Mouse (Mus musculus) embryonic facial prominence, embryonic 11.5 days (tissue): ENCODE data around the gene Krtap9-5. TPM values are rescaled to one million over a fixed set of nuclear protein-coding genes. Genes with fewer than 3 reads are reported as not detected.

ENCODE experiments used
- ATAC-seq: fragments of 200-750 bp; cut with Nextera tagmentation; replicated peaks from 2 replicates; pipeline ENCODE4 v1.8.0; 2017; ENCODE audit warnings: low read depth; ENCODE audit not compliant: insufficient number of reproducible peaks, low FRiP score, low TSS enrichment
- DNase-seq: peaks from one replicate; pipeline ENCODE4 v3.0.0-alpha.2; 2015; ENCODE audit warnings: low spot score
- H3K27ac ChIP-seq: fragments of 300-500 bp; sonication (generic); replicated peaks from 2 replicates; pipeline ENCODE4 v1.5.1; 2014; ENCODE audit warnings: mild to moderate bottlenecking, low read depth, low read length, control low read depth
- H3K27me3 ChIP-seq: fragments of 300-500 bp; sonication (generic); 2 replicates; pipeline ENCODE4 v1.6.1; 2014; ENCODE audit warnings: mild to moderate bottlenecking, low read length, moderate library complexity, mixed read lengths; ENCODE audit not compliant: control insufficient read depth, insufficient read depth
- H3K36me3 ChIP-seq: fragments of 300-500 bp; sonication (generic); replicated peaks from 2 replicates; pipeline ENCODE4 v1.6.1; 2014; ENCODE audit warnings: low read depth, mild to moderate bottlenecking, low read length, moderate library complexity, mixed read lengths; ENCODE audit not compliant: control insufficient read depth, insufficient read depth
- H3K4me1 ChIP-seq: fragments of 300-500 bp; sonication (generic); 2 replicates; pipeline ENCODE4 v1.6.1; 2014; ENCODE audit warnings: low read length, mixed read lengths; ENCODE audit not compliant: control insufficient read depth, insufficient read depth
- H3K4me2 ChIP-seq: fragments of 300-500 bp; sonication (generic); 2 replicates; pipeline ENCODE4 v1.6.1; 2014; ENCODE audit warnings: low read depth, mild to moderate bottlenecking, control low read depth, low read length, moderate library complexity
- H3K4me3 ChIP-seq: fragments of 300-500 bp; sonication (generic); 2 replicates; pipeline ENCODE4 v1.5.1; 2014; ENCODE audit warnings: low read depth, low read length, control low read depth
- H3K9ac ChIP-seq: fragments of 300-500 bp; sonication (generic); replicated peaks from 2 replicates; pipeline ENCODE4 v1.6.1; 2014; ENCODE audit warnings: mild to moderate bottlenecking, control low read depth, low read length
- H3K9me3 ChIP-seq: fragments of 300-500 bp; sonication (generic); replicated peaks from 2 replicates; pipeline ENCODE4 v1.6.1; 2016; ENCODE audit warnings: mild to moderate bottlenecking, low read length, inconsistent platforms, mixed read lengths; ENCODE audit not compliant: control insufficient read depth
- WGBS: fragments of 180-500 bp; shearing (Covaris S2); extraction: QIAGEN DNeasy Blood & Tissue Kit; methylation state at CpG from one replicate; pipeline ENCODE4 v1.1.7; 2014; 5-methylcytosine and 5-hydroxymethylcytosine counted together
- polyA plus RNA-seq: library from polyadenylated mRNA; unstranded; fragments of >200 nt; fragmentation: Nextera tagmentation; extraction: Ambion mirVana; gene quantifications from 2 replicates; pipeline ENCODE4 v1.2.1, GENCODE M21; 2014

Gene Krtap9-5
- polyA plus RNA-seq, 1 experiment from 2014 or later = not detected

- ATAC-seq (no peak), DNase-seq (no peak)
- H3K27me3 ChIP-seq = 0 out of 2 replicates have a peak, but pooled peaks cover 2% of the 10 kb centered on the region
- H3K4me2 ChIP-seq = peak within 1 kb of the TSS; percentile 21
- no peaks in the 10 kb centered on the region for H3K36me3 ChIP-seq
- H3K9me3 ChIP-seq = no peaks in the 10 kb centered on the region
- 26% methylated on average over 26 of the region's 26 CpGs for WGBS
- no peak within 1 kb of the TSS for H3K4me3 ChIP-seq
- H3K4me1 ChIP-seq = no peaks in the 10 kb centered on the region
- peak within 1 kb of the TSS; percentile 25; the same call in 1 of the 2 replicates for H3K9ac ChIP-seq
- no peak within 1 kb of the TSS for H3K27ac ChIP-seq
Measured at GRCm38 (mm10) chr11:99993620-99994383, 45.5 kb downstream of the Krtap9-5 start, which contains the start of gene Krtap17-1. Gene Krtap17-1 (minus strand): TSS chr11:99993994.

DNA sequence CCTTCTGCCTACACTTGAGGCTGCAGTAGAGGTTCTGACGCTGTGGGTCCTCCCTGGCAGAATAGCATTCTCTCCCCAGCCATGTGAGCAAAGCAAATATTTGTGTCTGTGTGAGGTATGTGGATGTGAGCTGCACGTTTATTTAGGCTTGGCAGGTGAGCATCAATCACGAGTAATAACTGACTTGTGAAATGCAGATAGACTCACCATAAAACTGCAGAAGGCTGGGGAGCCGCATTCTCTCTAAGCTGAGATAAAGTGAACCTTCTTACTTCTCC lies 46.0 kb downstream of the Krtap9-5 start:
- Histone ChIP-seq H3K4me2 (no peak overlapping the region), H3K4me1 (no peaks in the 10 kb centered on the region), H3K27me3 (0 out of 2 replicates have a peak, but pooled peaks cover 2% of the 10 kb centered on the region), H3K27ac (no peak overlapping the region), H3K9me3 (no peaks in the 10 kb centered on the region), H3K9ac (no peak overlapping the region), H3K4me3 (no peak overlapping the region), H3K36me3 (no peaks in the 10 kb centered on the region)
- ATAC-seq = no peak
- 73% methylated on average over 4 of the region's 4 CpGs for WGBS
- no peak for DNase-seq

GRCm38 (mm10) chr11:99999091-99999490 lies 50.8 kb downstream of the Krtap9-5 start:
- Histone ChIP-seq H3K9ac (no peak overlapping the region), H3K9me3 (no peaks in the 10 kb centered on the region), H3K4me2 (no peak overlapping the region), H3K4me1 (no peaks in the 10 kb centered on the region), H3K27me3 (no peaks in the 10 kb centered on the region), H3K36me3 (no peaks in the 10 kb centered on the region), H3K4me3 (no peak overlapping the region), H3K27ac (no peak overlapping the region)
- DNase-seq (no peak), ATAC-seq (no peak)
- 92% methylated on average over 7 of the region's 7 CpGs for WGBS

Other genes starting within 250 kb of the Krtap9-5 start
- gene Gm14180, start 214.2 kb upstream of the Krtap9-5 start, polyA plus RNA-seq = not detected in 2 replicates
- gene Gm11595, start 175.6 kb upstream of the Krtap9-5 start, polyA plus RNA-seq = not detected in 2 replicates
- gene Krtap4-8, start 167.8 kb upstream of the Krtap9-5 start, polyA plus RNA-seq = not detected in 2 replicates
- not detected in 2 replicates for gene Krtap4-9, start 163.3 kb upstream of the Krtap9-5 start, polyA plus RNA-seq
- not detected in 2 replicates for gene Gm11596, start 155.0 kb upstream of the Krtap9-5 start, polyA plus RNA-seq
- not detected in 2 replicates for gene Gm11569, start 149.5 kb upstream of the Krtap9-5 start, polyA plus RNA-seq
- gene Gm11554, start 144.0 kb upstream of the Krtap9-5 start, polyA plus RNA-seq = not detected in 2 replicates
- not detected in 2 replicates for gene Krtap4-13, start 138.6 kb upstream of the Krtap9-5 start, polyA plus RNA-seq
- gene Gm11564, start 132.8 kb upstream of the Krtap9-5 start, polyA plus RNA-seq = not detected in 2 replicates
- not detected in 2 replicates for gene 2300003K06Rik, start 110.4 kb upstream of the Krtap9-5 start, polyA plus RNA-seq
- gene Krtap4-16, start 96.9 kb upstream of the Krtap9-5 start, polyA plus RNA-seq = not detected in 2 replicates
- not detected in 2 replicates for gene Gm11568, start 90.6 kb upstream of the Krtap9-5 start, polyA plus RNA-seq
- gene Gm11559, start 84.0 kb upstream of the Krtap9-5 start, polyA plus RNA-seq = not detected in 2 replicates
- gene Krtap9-1, start 75.1 kb upstream of the Krtap9-5 start, polyA plus RNA-seq = not detected in 2 replicates
- not detected in 2 replicates for gene Gm11567, start 69.3 kb upstream of the Krtap9-5 start, polyA plus RNA-seq
- not detected in 2 replicates for gene Krtap31-1, start 40.6 kb upstream of the Krtap9-5 start, polyA plus RNA-seq
- not detected in 2 replicates for gene Gm11565, start 33.7 kb upstream of the Krtap9-5 start, polyA plus RNA-seq
- gene Krtap31-2, start 12.2 kb upstream of the Krtap9-5 start, polyA plus RNA-seq = not detected in 2 replicates
- gene Krtap29-1, start 30.6 kb downstream of the Krtap9-5 start, polyA plus RNA-seq = not detected in 2 replicates
- not detected in 2 replicates for gene Krtap16-1, start 38.1 kb downstream of the Krtap9-5 start, polyA plus RNA-seq
- not detected in 2 replicates for gene Krtap17-1, start 45.5 kb downstream of the Krtap9-5 start, polyA plus RNA-seq
- not detected in 2 replicates for gene Krt33a, start 67.7 kb downstream of the Krtap9-5 start, polyA plus RNA-seq
- not detected in 2 replicates for gene Krt33b, start 81.4 kb downstream of the Krtap9-5 start, polyA plus RNA-seq
- not detected in 2 replicates for gene Krt34, start 93.1 kb downstream of the Krtap9-5 start, polyA plus RNA-seq
- not detected in 2 replicates for gene Krt31, start 102.1 kb downstream of the Krtap9-5 start, polyA plus RNA-seq
- gene Krt32, start 139.8 kb downstream of the Krtap9-5 start, polyA plus RNA-seq = not detected in 2 replicates
- gene Krt35, start 147.8 kb downstream of the Krtap9-5 start, polyA plus RNA-seq = not detected in 2 replicates
- gene Krt36, start 157.2 kb downstream of the Krtap9-5 start, polyA plus RNA-seq = 0.13 TPM in 1 of 2 replicates, not detected in the other
- not detected in 2 replicates for gene Krt13, start 173.1 kb downstream of the Krtap9-5 start, polyA plus RNA-seq
- 8.2 and 8.6 TPM in 2 replicates for gene Krt15, start 187.5 kb downstream of the Krtap9-5 start, polyA plus RNA-seq
- 8.0 and 10.5 TPM in 2 replicates for gene Krt19, start 200.2 kb downstream of the Krtap9-5 start, polyA plus RNA-seq
- not detected in 2 replicates for gene Krt9, start 244.8 kb downstream of the Krtap9-5 start, polyA plus RNA-seq